Mouse (Mus musculus): ENCODE results near the gene Sec61g. TPM values are rescaled to one million over a fixed set of nuclear protein-coding genes. Genes with fewer than 3 reads are reported as not detected.

Sec61g gene
- total RNA-seq, 2 experiments from 2014 or later = 2.2 to 3.6 TPM

Other genes starting within 250 kb of the Sec61g start
- 10 to 100 TPM; 13.9 to 14.3 TPM for gene Egfr, start 243.7 kb upstream of the Sec61g start, total RNA-seq (2021)